8 mouse cellular contexts compared by ENCODE assay signal in the genomic region with DNA sequence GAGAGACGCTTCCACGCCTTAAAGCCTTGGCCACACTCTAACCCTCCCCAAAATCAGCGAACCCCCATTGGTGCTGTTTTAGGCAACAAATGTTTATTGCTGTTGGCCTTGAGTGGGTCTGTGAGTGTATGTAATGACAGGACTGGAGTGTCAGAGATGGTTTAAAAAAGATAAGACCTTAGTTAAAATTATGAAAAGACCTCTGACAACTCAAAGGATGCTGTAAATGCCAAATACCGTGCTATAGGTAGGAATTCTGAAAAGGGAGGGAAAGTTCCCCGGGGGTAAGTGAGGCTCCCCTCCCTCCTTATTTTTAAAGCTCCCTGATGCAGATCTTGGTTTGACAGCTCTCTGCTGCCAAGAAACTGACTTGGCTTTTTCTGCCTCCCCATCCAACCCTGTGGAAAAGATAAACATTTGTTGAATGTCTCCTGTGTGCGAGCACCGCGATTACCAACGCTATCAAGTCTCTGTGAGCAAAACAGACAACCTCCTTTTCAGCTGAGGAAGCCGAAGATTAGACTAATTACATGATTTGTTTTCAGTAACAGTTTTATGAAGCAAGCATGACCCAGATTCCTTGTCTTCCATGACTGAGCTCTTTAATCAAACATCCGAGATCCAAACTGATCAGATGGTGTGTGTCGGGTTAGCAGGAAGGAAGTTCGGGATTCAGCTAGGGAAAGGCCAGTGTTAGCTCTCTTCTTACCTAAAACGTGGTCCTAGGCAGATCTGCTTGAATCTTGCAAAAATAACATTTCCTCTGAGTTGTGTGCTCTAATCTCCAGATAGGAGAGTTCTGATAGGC. TPM values are rescaled to one million over a fixed set of nuclear protein-coding genes. Genes with fewer than 3 reads are reported as not detected.
DNase-seq lines count a peak whose midpoint lies in the region; ATAC-seq and TF ChIP-seq lines count a peak whose summit lies in the region.

No protein-coding gene starts in this region.

- intact Hi-C loops in heart, postnatal 14 days (cut with DNase I): loop anchor here (5.0 to 10.0 kb wide), 2 partner anchors 106 to 199 kb away; a partner anchor contains a TSS

- peak overlapping the region; percentile 92 for H3K4me3 ChIP-seq in heart, embryonic 13.5 days
- peak overlapping the region; percentile 78 for H3K4me3 ChIP-seq in heart, postnatal 0 days (ENCODE audit: low read depth, low read length)

- H3K9me3 ChIP-seq in heart, embryonic 13.5 days: no peaks in the 10 kb centered on the region
- no peaks in the 10 kb centered on the region for H3K9me3 ChIP-seq in heart, postnatal 0 days (replicated peaks; ENCODE audit: control insufficient read depth, low read length)

- TF ChIP-seq EP300 in heart, postnatal 0 days (IDR thresholded peaks at IDR 0.05; ENCODE audit: low read depth): no peak

- peaks cover 17% of the 10 kb centered on the region for H3K36me3 ChIP-seq in heart, embryonic 13.5 days
- H3K36me3 ChIP-seq in heart, postnatal 0 days (replicated peaks; ENCODE audit: control insufficient read depth, insufficient read depth, low read length): 0 out of 2 replicates have a peak, but pooled peaks cover 12% of the 10 kb centered on the region

- DNase-seq in heart, postnatal 14 days: no peak
- DNase-seq in Muller cell, postnatal 12 days (ENCODE audit: inconsistent ontology term): peak; percentile 52
- DNase-seq in heart, postnatal 0 days (ENCODE audit: low spot score): peak; percentile 56
- DNase-seq in gastrocnemius, adult 8-10 months (ENCODE audit: low spot score in 2 of 2): no peak
- DNase-seq in gastrocnemius, postnatal 10 days: no peak
- no peak for DNase-seq in testis, postnatal 14 days (ENCODE audit: low spot score)

- no peaks in the 10 kb centered on the region for H3K27me3 ChIP-seq in heart, embryonic 13.5 days (replicated peaks)
- no peaks in the 10 kb centered on the region for H3K27me3 ChIP-seq in heart, postnatal 0 days (ENCODE audit: control insufficient read depth, insufficient read depth, low read length)

- peak overlapping the region; percentile 95 for H3K27ac ChIP-seq in heart, embryonic 13.5 days (replicated peaks)
- peak overlapping the region; percentile 93 for H3K27ac ChIP-seq in heart, postnatal 0 days (ENCODE audit: low read depth)

- WGBS in heart, embryonic 13.5 days: 4% methylated on average over 14 of the region's 14 CpGs
- WGBS in heart, postnatal 0 days: 4% methylated on average over 14 of the region's 14 CpGs

- peak overlapping the region; percentile 89 for H3K4me2 ChIP-seq in heart, embryonic 13.5 days
- peak overlapping the region; percentile 82 for H3K4me2 ChIP-seq in heart, postnatal 0 days (ENCODE audit: low read depth, low read length)

- H3K9ac ChIP-seq in heart, embryonic 13.5 days: peak overlapping the region; percentile 95
- peak overlapping the region; percentile 82 for H3K9ac ChIP-seq in heart, postnatal 0 days (replicated peaks; ENCODE audit: low read depth, low read length)

- TF ChIP-seq CTCF in heart, postnatal 0 days (IDR thresholded peaks at IDR 0.05; ENCODE audit: low read depth): no peak

- peaks cover 22% of the 10 kb centered on the region for H3K4me1 ChIP-seq in heart, embryonic 13.5 days
- H3K4me1 ChIP-seq in heart, postnatal 0 days (ENCODE audit: control insufficient read depth, insufficient read depth): 0 out of 2 replicates have a peak, but pooled peaks cover 6% of the 10 kb centered on the region

- no peak for ATAC-seq in heart, embryonic 13.5 days (ENCODE audit: extremely low read depth, insufficient number of reproducible peaks, low FRiP score, low TSS enrichment)
- ATAC-seq in heart, postnatal 0 days (ENCODE audit: insufficient read depth, low read depth): no peak
- peak; percentile 20; the same call in 1 of the 2 replicates for ATAC-seq in megakaryocyte, adult 5-6 weeks (ENCODE audit: poor library complexity, severe bottlenecking)

RNA-seq across cellular contexts. Expression of a gene that starts 1.4 kb away (rescaled TPM):
- 8.5 and 9.2 TPM in 2 replicates for polyA plus RNA-seq in heart, embryonic 13.5 days (2015; fragmentation: Nextera tagmentation; extraction: Ambion mirVana)
- total RNA-seq in heart, postnatal 14 days (2021): 10 to 100 TPM; 11.0 to 11.2 TPM
- total RNA-seq in heart, postnatal 0 days (2014; rRNA removed; ENCODE audit: low replicate concordance): 12.7 and 15.2 TPM in 2 replicates
- 6.8 and 7.3 TPM in 2 replicates for polyA plus RNA-seq in heart, postnatal 0 days (2015; fragmentation: Nextera tagmentation; extraction: Ambion mirVana)
- 10.3 and 12.2 TPM in 2 replicates for total RNA-seq in megakaryocyte, adult 5-6 weeks (2015)
- 17.7 and 20.7 TPM in 2 replicates for total RNA-seq in megakaryocyte, adult 5-6 weeks (2017)
- total RNA-seq in gastrocnemius, adult 8-10 months (2022): 1 to 10 TPM; 5.6 to 6.6 (median 6.4) TPM
- 10 to 100 TPM in 1 of 2 experiments, 1 to 10 TPM in 1; 8.9 to 13.2 TPM for total RNA-seq in gastrocnemius, postnatal 10 days (2021)

RNA-seq across cellular contexts. Expression of a gene that starts 12.0 kb away (rescaled TPM):
- polyA plus RNA-seq in heart, embryonic 13.5 days (2015; fragmentation: Nextera tagmentation; extraction: Ambion mirVana): 44.0 and 49.1 TPM in 2 replicates
- 10 to 100 TPM; 20.5 to 20.7 TPM for total RNA-seq in heart, postnatal 14 days (2021)
- 6.3 and 13.4 TPM in 2 replicates for total RNA-seq in heart, postnatal 0 days (2014; rRNA removed; ENCODE audit: low replicate concordance)
- polyA plus RNA-seq in heart, postnatal 0 days (2015; fragmentation: Nextera tagmentation; extraction: Ambion mirVana): 36.1 and 37.2 TPM in 2 replicates
- 74.1 and 86.4 TPM in 2 replicates for total RNA-seq in megakaryocyte, adult 5-6 weeks (2015)
- total RNA-seq in megakaryocyte, adult 5-6 weeks (2017): 56.8 and 60.0 TPM in 2 replicates
- total RNA-seq in gastrocnemius, adult 8-10 months (2022): 10 to 100 TPM; 17.8 to 28.6 (median 23.8) TPM
- 10 to 100 TPM; 24.2 to 27.1 TPM for total RNA-seq in gastrocnemius, postnatal 10 days (2021)

RNA-seq across cellular contexts. Expression of a gene that starts 38.5 kb away (rescaled TPM):
- 0.29 and 0.32 TPM in 2 replicates for polyA plus RNA-seq in heart, embryonic 13.5 days (2015; fragmentation: Nextera tagmentation; extraction: Ambion mirVana)
- total RNA-seq in heart, postnatal 14 days (2021): 1 to 10 TPM in 1 of 2 experiments, under 1 TPM in 1; 0.33 to 1.2 TPM
- total RNA-seq in heart, postnatal 0 days (2014; rRNA removed; ENCODE audit: low replicate concordance): not detected in 2 replicates
- polyA plus RNA-seq in heart, postnatal 0 days (2015; fragmentation: Nextera tagmentation; extraction: Ambion mirVana): 0.05 and 0.10 TPM in 2 replicates
- total RNA-seq in megakaryocyte, adult 5-6 weeks (2015): 14.6 and 57.2 TPM in 2 replicates
- 9.2 and 29.6 TPM in 2 replicates for total RNA-seq in megakaryocyte, adult 5-6 weeks (2017)
- under 1 TPM; 0.13 to 0.48 (median 0.39) TPM for total RNA-seq in gastrocnemius, adult 8-10 months (2022)
- under 1 TPM in 1 of 2 experiments, not detected in 1; 0.23 TPM for total RNA-seq in gastrocnemius, postnatal 10 days (2021)

Comparison
In these comparisons a context has a peak if more than half of its experiments do, and no peak if none do; other contexts are left out.
1. DNase-seq: peak in Muller cell, postnatal 12 days (single experiment) and heart, postnatal 0 days (single experiment); none in heart, postnatal 14 days (0 of 2), gastrocnemius, adult 8-10 months (0 of 2), gastrocnemius, postnatal 10 days (single experiment) and testis, postnatal 14 days (single experiment).
2. RNA of a gene that starts 38.5 kb away (total RNA-seq): 9.2 to 57.2 TPM in megakaryocyte, adult 5-6 weeks; 0.33 to 1.2 TPM in heart, postnatal 14 days, 0.13 to 0.48 TPM in gastrocnemius, adult 8-10 months, 0.23 TPM in gastrocnemius, postnatal 10 days and not detected in heart, postnatal 0 days; every median in the first group is over 4 times any median in the second.